Mouse (Mus musculus): ENCODE data around the gene Pigg.

DNA sequence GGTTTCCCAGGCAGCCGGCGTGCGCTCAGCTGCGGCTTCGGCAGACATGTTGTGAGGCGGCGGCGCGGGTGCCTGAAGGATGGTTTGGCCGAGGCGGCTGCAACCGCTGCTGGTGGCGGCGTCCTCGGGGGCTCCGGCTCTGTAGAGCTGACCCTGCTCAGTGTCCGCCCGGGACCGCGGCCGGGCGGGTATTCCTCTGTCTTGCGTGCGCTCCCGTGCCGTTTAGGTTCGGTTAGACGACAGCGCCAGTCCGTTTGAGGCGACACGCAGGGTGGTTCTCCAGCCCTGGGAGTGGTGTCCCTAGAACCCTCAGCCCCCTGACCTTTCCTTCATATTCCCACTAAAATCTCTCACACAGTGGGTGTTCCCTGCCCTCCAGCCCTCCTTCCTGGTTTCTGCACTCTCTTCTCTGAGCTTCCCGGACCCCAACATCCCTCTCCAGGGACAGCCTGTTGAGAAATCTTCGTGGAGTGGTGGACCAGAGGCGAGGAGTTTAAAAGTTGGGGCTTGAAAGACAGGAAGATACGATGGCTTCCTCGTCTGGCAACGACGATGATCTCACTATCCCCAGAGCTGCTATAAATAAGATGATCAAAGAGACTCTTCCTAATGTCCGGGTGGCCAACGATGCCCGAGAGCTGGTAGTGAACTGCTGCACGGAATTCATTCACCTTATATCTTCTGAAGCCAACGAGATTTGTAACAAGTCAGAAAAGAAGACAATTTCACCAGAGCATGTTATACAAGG, 43.2 kb upstream of the Pigg start:
- no peak for TF ChIP-seq CTCF (IDR thresholded peaks at IDR 0.05; ENCODE audit: insufficient read depth, low read length)
- TF ChIP-seq POLR2A (IDR thresholded peaks at IDR 0.05; ENCODE audit: borderline replicate concordance, extremely low read depth, low read depth, low read length), result no peak

Data from lung, adult 2 months (tissue).